Mouse (Mus musculus) spleen, adult 10 weeks (tissue): Measurements from ENCODE around the gene Qpct. TPM values are rescaled to one million over a fixed set of nuclear protein-coding genes. Genes with fewer than 3 reads are reported as not detected.

Experiments
- polyA plus RNA-seq: library from polyadenylated mRNA; stranded (reverse); fragments of 350-450 nt; fragmentation: Illumina TruSeq; extraction: RNeasy Lipid Tissue Mini Kit (QIAGEN cat#74804); gene quantifications from one replicate; pipeline ENCODE4 v1.2.3, GENCODE M21; 2015; ENCODE audit warnings: low replicate concordance; ENCODE audit not compliant: insufficient read depth

The Qpct gene
- 3.3 TPM for polyA plus RNA-seq

DNA sequence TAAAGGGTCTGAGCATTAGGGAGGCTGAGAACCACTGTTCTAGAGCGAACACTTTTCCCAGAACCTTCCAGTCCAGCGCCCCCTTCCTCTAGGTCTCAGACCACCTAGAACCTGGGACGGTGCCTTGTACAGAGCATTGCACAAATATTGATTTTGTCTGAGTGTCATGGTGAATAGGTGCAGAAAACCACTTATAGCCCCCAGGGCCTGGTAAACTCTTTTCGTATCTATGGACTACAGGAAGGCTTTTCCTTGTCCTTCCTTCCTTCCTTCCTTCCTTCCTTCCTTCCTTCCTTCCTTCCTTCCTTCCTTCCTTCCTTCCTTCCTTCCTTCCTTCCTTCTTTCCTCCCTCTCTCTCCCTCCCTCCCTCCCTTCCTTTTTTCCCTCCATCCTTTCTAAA, at the start of gene Qpct:
Qpct (plus strand) TSS at position 301 of the 400 bp plus-strand sequence.

DNA sequence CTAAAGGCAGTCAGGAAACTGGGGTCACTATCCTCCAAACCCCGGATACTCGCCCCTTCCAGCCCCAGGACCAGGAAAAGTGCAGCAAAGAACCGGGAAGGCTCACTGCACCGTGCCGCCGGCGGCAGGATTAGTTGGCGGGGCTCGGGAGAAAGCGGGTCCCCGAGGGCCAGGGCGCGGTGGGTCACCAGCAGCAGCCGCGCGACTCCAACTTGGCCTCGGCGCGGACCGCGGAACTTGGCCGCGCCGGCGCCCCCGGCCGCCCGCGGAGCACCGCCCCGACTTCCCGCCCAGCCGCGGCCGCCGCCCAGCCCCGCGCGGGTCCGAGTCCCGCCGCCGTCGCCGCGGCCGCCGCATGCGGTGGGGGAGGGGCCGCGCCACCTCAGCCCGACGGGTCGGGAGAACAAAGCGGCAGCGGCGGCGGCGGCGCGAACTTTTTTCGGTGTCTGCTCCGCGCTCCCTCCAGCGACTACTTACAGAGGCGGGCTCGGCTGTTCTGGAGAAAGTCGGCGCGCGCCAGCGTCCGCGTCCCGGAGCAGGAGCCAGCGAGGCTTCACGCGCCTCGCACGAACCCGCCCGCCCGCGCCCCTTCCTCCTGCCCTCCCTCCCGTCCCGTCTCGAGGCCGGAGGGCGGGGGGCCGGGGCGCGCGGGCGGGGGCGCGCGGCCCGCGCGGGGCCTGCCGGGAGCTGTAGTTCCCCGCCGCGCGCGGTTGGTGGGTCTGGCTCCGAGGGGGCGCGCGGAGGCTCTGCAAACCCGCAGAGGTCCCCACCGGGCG, 31.3 kb upstream of the Qpct start, which contains the start of gene Prkd3:
Prkd3 (minus strand) TSS at position 609 of the 776 bp plus-strand sequence.

Other genes with a start within 250 kb of the Qpct start
- gene Heatr5b, start 216.5 kb upstream of the Qpct start, polyA plus RNA-seq = 24.0 TPM
- 63.4 TPM for gene Gpatch11, start 216.3 kb upstream of the Qpct start, polyA plus RNA-seq
- gene Eif2ak2, start 169.3 kb upstream of the Qpct start, polyA plus RNA-seq = 42.1 TPM
- gene Sult6b1, start 144.9 kb upstream of the Qpct start, polyA plus RNA-seq = not detected
- 36.9 TPM for gene Cebpzos, start 135.4 kb upstream of the Qpct start, polyA plus RNA-seq
- gene Cebpz, start 114.8 kb upstream of the Qpct start, polyA plus RNA-seq = 77.3 TPM
- 40.1 TPM for gene Ndufaf7, start 114.8 kb upstream of the Qpct start, polyA plus RNA-seq
- gene Prkd3, start 31.1 kb upstream of the Qpct start, polyA plus RNA-seq = 47.0 TPM